Mouse (Mus musculus) stomach, embryonic 16.5 days (tissue): ENCODE results near the gene Fbrsl1. TPM values are rescaled to one million over a fixed set of nuclear protein-coding genes. Genes with fewer than 3 reads are reported as not detected.
A peak's percentile ranks its signal among the peaks of the same experiment; 100 is the strongest.
"Not testable (repeated sequence)": the region's sequence is repeated elsewhere in the genome, so short reads cannot be mapped to it uniquely, and the experiment has no call there.

Experiments used
- ATAC-seq: fragments of 200-750 bp; cut with Nextera tagmentation; 2 replicates; pipeline ENCODE4 v1.8.0; 2017; ENCODE audit warnings: moderate number of reproducible peaks, moderate TSS enrichment; ENCODE audit not compliant: insufficient read depth, low FRiP score
- H3K27ac ChIP-seq: fragments of 300-500 bp; sonication (generic); 2 replicates; pipeline ENCODE4 v1.5.1; 2014; ENCODE audit warnings: low read length
- H3K27me3 ChIP-seq: fragments of 300-500 bp; sonication (generic); 2 replicates; pipeline ENCODE4 v1.6.1; 2014; ENCODE audit warnings: low read length, control low read depth, mixed read lengths; ENCODE audit not compliant: control insufficient read depth, insufficient read depth
- H3K36me3 ChIP-seq: fragments of 300-500 bp; sonication (generic); 2 replicates; pipeline ENCODE4 v1.6.1; 2014; ENCODE audit warnings: low read length; ENCODE audit not compliant: control insufficient read depth, insufficient read depth
- H3K4me1 ChIP-seq: fragments of 300-500 bp; sonication (generic); 2 replicates; pipeline ENCODE4 v1.6.1; 2014; ENCODE audit warnings: low read length, control low read depth, mixed read lengths; ENCODE audit not compliant: control insufficient read depth, insufficient read depth
- H3K4me2 ChIP-seq: fragments of 300-500 bp; sonication (generic); 2 replicates; pipeline ENCODE4 v1.6.1; 2014; ENCODE audit warnings: low read depth, low read length, mixed read lengths
- H3K4me3 ChIP-seq: fragments of 300-500 bp; sonication (generic); replicated peaks from 2 replicates; pipeline ENCODE4 v1.5.1; 2014; ENCODE audit warnings: mild to moderate bottlenecking, low read length
- H3K9ac ChIP-seq: fragments of 300-500 bp; sonication (generic); 2 replicates; pipeline ENCODE4 v1.6.1; 2014; ENCODE audit warnings: low read length
- H3K9me3 ChIP-seq: fragments of 300-500 bp; sonication (generic); replicated peaks from 2 replicates; pipeline ENCODE4 v1.6.1; 2016; ENCODE audit warnings: low read length, control low read depth; ENCODE audit not compliant: control insufficient read depth
- WGBS: fragments of 180-500 bp; shearing (Covaris S2); extraction: QIAGEN DNeasy Blood & Tissue Kit; methylation state at CpG from one replicate; pipeline ENCODE4 v1.1.7; 2014; 5-methylcytosine and 5-hydroxymethylcytosine counted together
- polyA plus RNA-seq: library from polyadenylated mRNA; unstranded; fragments of >200 nt; fragmentation: Nextera tagmentation; extraction: Ambion mirVana; gene quantifications from 2 replicates; pipeline ENCODE4 v1.2.1, GENCODE M21; 2015

Fbrsl1 gene
- polyA plus RNA-seq, 1 experiment from 2014 or later: 5.5 TPM

DNA sequence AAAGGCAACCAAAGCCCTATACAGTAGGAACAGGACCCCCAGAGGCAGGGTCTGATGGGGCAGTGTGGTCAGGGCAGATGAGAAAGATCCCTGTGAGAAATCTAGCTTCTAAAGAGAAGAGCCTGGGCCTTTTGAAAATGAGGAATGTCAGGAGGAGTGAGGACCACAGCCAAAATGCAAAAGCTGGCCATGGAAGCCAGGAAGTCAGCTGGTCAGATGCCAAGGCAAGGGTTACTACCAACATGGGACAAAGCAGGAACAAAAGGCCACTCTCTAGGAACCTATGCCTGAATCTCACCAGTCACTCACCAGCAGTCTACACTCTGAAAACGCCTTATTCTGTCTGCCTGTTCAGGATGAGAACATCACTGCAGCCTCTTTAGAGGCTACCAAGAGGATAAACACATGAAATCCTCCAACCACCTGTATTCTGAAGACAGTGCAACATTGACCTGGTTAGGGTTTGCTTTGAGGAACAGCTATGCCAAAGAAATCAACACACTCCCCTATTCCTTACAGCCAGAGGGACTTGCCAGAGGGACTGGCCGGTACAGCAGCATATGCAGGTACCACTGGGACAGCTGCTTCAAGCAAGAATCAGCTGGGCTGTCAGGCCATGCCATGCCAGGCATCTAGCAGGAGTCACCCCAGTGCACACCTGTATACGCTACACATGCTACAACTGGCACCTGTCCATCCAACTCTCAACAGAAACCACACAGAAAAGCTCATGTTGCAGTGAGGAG lies 8.6 kb downstream of the Fbrsl1 start:
- no peak overlapping the region for H3K4me3 ChIP-seq
- H3K4me2 ChIP-seq: no peak overlapping the region
- 73% methylated on average over 3 of the region's 3 CpGs for WGBS
- H3K36me3 ChIP-seq: no peaks in the 10 kb centered on the region
- no peak overlapping the region for H3K9ac ChIP-seq
- no peaks in the 10 kb centered on the region for H3K27me3 ChIP-seq
- H3K27ac ChIP-seq: no peak overlapping the region
- ATAC-seq: no peak
- H3K4me1 ChIP-seq: 0 out of 2 replicates have a peak, but pooled peaks cover 3% of the 10 kb centered on the region
- H3K9me3 ChIP-seq: no peaks in the 10 kb centered on the region

DNA sequence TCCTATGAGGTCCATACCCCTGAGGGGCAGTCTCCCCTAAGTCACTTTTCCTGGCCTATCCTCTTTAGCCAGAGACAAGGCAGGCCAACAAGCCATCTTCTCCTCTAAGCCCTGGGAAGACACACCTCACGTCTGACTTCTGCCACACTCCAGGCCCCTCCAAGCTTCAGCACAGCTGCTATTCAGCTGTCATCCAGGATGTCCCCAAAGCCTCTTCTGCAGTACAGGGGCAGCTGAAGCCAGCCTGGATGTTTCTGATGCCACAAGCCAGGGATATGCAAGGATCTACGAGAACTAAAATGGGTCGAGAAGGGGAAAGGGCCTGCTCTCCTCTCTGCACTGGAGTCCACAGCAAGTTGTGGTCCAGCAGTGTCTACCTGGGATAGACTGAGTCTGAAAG lies 9.7 kb downstream of the Fbrsl1 start:
- no peak overlapping the region for H3K4me2 ChIP-seq
- no peaks in the 10 kb centered on the region for H3K36me3 ChIP-seq
- 0 out of 2 replicates have a peak, but pooled peaks cover 3% of the 10 kb centered on the region for H3K4me1 ChIP-seq
- no peak for ATAC-seq
- no peak overlapping the region for H3K9ac ChIP-seq
- 72% methylated on average over 3 of the region's 3 CpGs for WGBS
- H3K27me3 ChIP-seq: no peaks in the 10 kb centered on the region
- H3K4me3 ChIP-seq: no peak overlapping the region
- H3K27ac ChIP-seq: no peak overlapping the region
- H3K9me3 ChIP-seq: no peaks in the 10 kb centered on the region

DNA sequence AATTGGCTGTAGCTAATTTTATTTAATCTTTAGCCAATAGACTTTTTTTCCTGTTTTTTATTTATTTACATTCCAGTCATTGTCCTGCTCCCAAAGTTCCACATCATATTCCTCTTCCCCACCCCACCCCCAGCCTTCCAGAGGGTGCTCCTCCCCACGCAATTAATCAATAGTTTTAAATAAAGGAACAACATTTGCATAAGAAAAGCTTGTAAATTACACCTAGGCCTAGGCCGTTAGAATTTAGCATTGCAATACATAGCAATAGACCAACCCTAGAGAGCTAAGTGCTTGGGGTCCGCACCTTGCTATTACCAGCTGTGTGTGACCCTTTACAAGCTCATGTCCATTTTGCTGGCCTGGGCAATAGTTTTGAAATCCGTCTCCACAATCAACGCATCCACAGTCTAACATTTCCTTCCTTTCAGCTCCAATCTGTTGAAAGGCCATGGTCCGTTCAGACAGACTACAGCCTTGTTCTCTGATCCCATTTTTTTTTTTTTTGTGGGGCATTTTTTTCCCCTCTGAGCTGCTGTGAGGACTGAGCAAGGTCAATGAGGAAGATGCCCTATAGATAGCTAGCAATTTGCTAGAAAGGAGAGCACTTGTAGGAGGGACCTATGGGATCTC lies 10.6 kb downstream of the Fbrsl1 start:
- Histone ChIP-seq H3K4me3 (no peak overlapping the region), H3K4me1 (no peaks in the 10 kb centered on the region), H3K9ac (no peak overlapping the region), H3K36me3 (no peaks in the 10 kb centered on the region), H3K27ac (no peak overlapping the region), H3K9me3 (no peaks in the 10 kb centered on the region), H3K27me3 (no peaks in the 10 kb centered on the region), H3K4me2 (no peak overlapping the region)
- ATAC-seq: no peak
- WGBS: 57% methylated on average over 6 of the region's 6 CpGs

DNA sequence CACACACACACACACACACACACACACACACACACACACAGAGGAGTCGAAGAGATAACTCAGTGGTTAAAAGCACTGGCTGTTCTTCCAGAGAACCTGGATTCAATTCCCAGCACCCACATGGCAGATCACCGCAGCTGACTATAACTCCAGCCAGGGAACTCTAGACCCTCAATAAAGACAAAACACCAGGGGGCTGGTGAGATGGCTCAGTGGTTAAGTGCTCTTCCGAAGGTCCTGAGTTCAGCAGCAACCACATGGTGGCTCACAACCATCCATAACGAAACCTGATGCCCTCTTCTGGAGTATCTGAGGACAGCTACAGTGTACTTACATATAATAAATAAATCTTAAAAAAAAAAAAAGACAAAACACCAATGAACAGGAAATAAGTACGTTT lies 12.1 kb downstream of the Fbrsl1 start:
- not testable (repeated sequence) for H3K9ac ChIP-seq, H3K4me1 ChIP-seq, H3K27ac ChIP-seq, H3K9me3 ChIP-seq, H3K27me3 ChIP-seq, H3K4me2 ChIP-seq, H3K4me3 ChIP-seq, ATAC-seq
- peaks cover 10% of the 10 kb centered on the region; the same call in 1 of the 2 replicates for H3K36me3 ChIP-seq
- 71% methylated on average over 5 of the region's 5 CpGs for WGBS

DNA sequence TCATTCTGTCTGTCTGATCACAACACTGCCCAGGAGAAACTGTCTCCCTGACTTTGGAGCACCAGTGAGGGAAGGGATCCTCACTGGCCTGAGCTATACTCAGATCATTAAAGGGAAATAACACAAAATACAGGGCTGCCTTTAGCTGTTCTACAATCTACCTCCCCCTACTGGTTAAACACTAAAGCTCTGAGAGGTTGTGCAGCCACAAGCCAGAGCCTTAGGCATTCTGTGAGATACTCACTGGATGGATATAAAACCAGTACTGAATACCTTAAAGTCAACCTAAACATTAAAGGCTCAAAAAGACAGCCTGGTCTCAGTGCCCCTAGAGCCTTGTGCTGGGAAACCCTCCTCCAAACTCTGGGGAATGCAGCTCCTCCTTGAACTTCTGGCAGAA lies 13.5 kb downstream of the Fbrsl1 start:
- no peak overlapping the region for H3K4me3 ChIP-seq
- no peak for ATAC-seq
- H3K9ac ChIP-seq: no peak overlapping the region

DNA sequence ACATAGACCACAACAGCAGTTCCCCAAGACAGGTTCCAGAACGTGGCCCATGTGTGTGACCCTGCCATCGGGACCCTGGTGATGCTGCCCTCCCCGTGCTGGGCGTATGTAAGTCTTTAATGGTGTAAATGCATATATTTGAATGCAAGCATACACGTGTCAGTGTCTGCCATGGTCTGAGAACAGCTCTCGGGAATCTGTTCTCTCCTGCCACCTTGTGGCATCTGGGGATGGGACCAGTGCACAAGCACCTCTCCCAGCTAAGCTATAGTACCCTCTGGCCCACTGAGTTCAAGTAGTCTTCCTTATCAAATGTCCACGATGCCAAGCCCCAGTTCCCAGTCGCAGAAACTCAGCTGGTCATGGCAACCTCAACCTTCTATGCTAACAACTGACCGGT lies 19.3 kb downstream of the Fbrsl1 start:
- Histone ChIP-seq H3K27me3 (no peaks in the 10 kb centered on the region), H3K4me1 (no peaks in the 10 kb centered on the region), H3K36me3 (peaks cover 16% of the 10 kb centered on the region; the same call in 1 of the 2 replicates), H3K27ac (no peak overlapping the region), H3K9ac (no peak overlapping the region), H3K4me2 (no peak overlapping the region), H3K4me3 (no peak overlapping the region), H3K9me3 (no peaks in the 10 kb centered on the region)
- 37% methylated on average over 9 of the region's 9 CpGs for WGBS
- ATAC-seq: peak; percentile 78; the same call in 1 of the 2 replicates

More for the DNA sequence above, 13.5 kb downstream of the Fbrsl1 start:
- no peaks in the 10 kb centered on the region for H3K27me3 ChIP-seq
- no peaks in the 10 kb centered on the region for H3K9me3 ChIP-seq
- no peaks in the 10 kb centered on the region for H3K4me1 ChIP-seq
- no peak overlapping the region for H3K27ac ChIP-seq
- peaks cover 16% of the 10 kb centered on the region; the same call in 1 of the 2 replicates for H3K36me3 ChIP-seq
- H3K4me2 ChIP-seq: no peak overlapping the region

DNA sequence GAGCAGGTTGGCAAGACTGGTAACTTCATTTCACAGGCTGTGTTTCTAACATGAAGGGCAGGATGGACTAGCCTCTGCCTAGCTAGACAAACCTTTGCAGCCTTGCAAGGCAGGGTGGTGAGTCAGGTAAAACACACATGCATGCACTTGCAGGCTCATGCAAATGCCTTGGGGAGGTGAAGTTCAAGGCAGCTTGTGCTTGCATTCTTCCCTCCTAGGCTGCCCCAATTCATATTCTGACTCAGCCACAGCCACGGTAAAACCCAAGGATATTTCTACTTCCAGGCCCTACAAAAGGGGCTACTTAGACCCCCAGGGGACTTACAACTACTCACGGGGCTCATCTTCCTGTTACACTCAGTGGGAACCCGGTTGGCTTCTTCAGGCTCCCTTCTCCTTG lies 20.0 kb downstream of the Fbrsl1 start:
- ATAC-seq: no peak

DNA sequence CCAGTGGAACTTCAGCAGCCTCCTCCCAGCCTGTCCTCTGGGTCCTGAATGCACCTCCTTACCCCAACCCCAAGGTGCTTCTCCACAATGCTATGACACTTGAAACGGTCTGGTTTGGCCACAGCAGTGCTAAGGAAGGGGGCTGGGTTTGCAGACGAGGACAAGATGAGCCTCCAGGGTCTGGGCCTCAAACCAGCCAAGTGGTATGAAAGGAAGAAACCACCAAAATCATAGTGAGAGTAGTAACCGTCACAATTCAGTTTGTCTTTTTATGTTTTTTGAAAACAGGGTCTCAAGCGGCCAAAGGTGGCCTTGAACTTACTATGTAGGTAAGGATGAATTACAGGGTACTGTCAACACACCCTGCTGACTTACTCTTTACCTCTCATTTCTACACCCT lies 23.1 kb downstream of the Fbrsl1 start:
- H3K36me3 ChIP-seq: no peaks in the 10 kb centered on the region
- H3K4me1 ChIP-seq: no peaks in the 10 kb centered on the region
- no peak for ATAC-seq
- 82% methylated on average over 4 of the region's 4 CpGs for WGBS
- no peak overlapping the region for H3K4me3 ChIP-seq
- no peak overlapping the region for H3K27ac ChIP-seq
- H3K27me3 ChIP-seq: no peaks in the 10 kb centered on the region
- no peak overlapping the region for H3K4me2 ChIP-seq
- H3K9ac ChIP-seq: no peak overlapping the region
- no peaks in the 10 kb centered on the region for H3K9me3 ChIP-seq

More for the DNA sequence above, 20.0 kb downstream of the Fbrsl1 start:
- no peak overlapping the region for H3K4me2 ChIP-seq
- WGBS: 74% methylated on average over 3 of the region's 3 CpGs
- H3K4me3 ChIP-seq: no peak overlapping the region
- peaks cover 16% of the 10 kb centered on the region; the same call in 1 of the 2 replicates for H3K36me3 ChIP-seq
- H3K9me3 ChIP-seq: no peaks in the 10 kb centered on the region
- no peaks in the 10 kb centered on the region for H3K4me1 ChIP-seq
- H3K27ac ChIP-seq: no peak overlapping the region
- H3K9ac ChIP-seq: no peak overlapping the region
- H3K27me3 ChIP-seq: no peaks in the 10 kb centered on the region

DNA sequence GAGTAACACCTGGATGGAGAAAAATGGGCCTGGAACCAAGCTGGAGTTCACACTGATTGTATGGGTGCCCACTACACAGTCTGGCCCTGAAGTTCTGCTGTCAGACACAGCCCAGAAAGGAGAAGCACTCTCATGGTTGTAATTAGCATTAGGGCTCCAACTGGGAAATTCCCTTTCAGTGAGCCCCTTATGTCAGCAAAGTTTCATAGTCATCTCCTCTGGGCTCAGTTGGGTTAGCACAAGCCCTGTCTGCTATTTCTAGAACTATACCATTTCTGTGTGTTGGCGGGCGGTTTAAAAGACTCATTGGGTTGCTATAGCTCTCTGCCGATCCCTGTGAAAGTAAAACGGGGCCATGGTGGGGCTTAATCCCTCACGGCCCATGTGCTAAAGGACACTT lies 24.1 kb downstream of the Fbrsl1 start:
- H3K9me3 ChIP-seq: no peaks in the 10 kb centered on the region
- H3K27me3 ChIP-seq: no peaks in the 10 kb centered on the region
- ATAC-seq: no peak
- H3K36me3 ChIP-seq: no peaks in the 10 kb centered on the region
- WGBS: 89% methylated on average over 5 of the region's 5 CpGs
- H3K4me2 ChIP-seq: no peak overlapping the region
- no peak overlapping the region for H3K9ac ChIP-seq
- no peak overlapping the region for H3K27ac ChIP-seq
- no peak overlapping the region for H3K4me3 ChIP-seq
- no peaks in the 10 kb centered on the region for H3K4me1 ChIP-seq
